Mouse (Mus musculus) kidney, postnatal 4 days (tissue): Measurements from ENCODE around the gene Fezf1.

Experiments used
- DNase-seq, 2 experiments: peaks; one replicate each; pipeline ENCODE4 v3.0.0; 2021; ENCODE audit warnings: mixed read lengths in 2 of 2

Gene Fezf1

DNA sequence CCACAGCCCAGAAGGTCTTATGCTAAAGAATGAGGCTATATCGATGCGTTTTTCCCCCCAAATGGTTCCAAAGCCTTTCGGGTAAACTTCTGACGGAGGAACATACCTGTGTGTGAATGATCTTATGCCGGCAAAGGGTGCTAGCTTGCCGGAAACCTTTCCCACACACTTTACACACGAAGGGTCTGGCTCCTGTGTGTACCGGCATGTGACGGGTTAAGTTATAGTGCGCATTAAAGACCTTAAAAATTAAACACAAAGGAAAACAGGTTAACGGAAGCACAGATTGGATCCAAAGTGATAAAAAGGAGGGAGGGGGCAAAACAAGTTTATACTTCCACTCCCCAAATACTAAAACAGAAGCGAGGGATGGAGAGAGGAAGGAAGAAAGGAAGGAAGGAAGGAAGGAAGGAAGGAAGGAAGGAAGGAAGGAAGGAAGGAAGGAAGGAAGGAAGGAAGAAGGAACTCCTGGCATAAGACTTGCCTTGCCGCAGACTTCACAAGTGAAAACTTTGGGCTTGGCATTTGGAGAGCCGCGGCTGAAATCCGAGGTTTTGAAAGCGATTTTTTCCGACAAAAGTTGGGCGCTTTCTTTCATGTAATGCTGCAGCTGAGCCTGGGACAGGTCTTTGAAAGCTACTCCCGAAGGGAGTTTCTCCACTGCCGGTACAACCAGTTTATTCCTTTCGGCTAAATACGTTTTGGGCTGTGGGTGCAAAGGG, 1.2 kb downstream of the Fezf1 start:
- DNase-seq = no peak

DNA sequence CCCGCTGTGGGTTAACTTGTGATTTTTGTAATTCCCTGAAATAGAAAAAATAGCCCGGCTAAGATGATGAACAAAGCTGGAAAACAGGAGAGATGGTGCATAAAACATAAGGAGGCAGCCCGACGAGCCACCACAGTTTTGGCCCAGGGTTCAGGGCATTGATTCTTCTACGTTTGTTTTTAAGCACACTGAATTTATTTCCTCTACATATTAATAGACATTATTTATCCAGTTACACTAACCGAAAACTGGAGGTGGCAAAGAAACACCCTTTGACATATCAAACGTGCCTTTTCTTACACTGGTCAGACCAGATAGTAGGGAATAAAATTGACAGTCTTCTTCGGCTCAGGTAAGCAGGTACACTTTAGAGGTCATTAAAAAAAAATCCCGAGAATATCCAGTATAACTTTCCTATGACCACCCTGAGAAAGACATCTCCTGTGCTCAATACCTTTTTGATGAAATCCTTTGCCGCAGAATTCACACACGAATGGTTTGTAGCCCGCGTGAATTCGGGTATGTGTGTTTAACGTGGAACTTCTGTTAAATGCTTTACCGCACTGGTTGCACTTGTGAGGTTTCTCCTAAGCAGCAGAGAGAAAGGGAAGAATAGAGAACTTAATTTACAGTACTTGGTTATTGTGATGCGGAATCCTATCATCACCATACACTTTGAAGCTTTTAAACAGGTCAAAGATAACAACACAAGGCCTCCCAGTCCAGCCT, 1.9 kb downstream of the Fezf1 start:
- no peak for DNase-seq

DNA sequence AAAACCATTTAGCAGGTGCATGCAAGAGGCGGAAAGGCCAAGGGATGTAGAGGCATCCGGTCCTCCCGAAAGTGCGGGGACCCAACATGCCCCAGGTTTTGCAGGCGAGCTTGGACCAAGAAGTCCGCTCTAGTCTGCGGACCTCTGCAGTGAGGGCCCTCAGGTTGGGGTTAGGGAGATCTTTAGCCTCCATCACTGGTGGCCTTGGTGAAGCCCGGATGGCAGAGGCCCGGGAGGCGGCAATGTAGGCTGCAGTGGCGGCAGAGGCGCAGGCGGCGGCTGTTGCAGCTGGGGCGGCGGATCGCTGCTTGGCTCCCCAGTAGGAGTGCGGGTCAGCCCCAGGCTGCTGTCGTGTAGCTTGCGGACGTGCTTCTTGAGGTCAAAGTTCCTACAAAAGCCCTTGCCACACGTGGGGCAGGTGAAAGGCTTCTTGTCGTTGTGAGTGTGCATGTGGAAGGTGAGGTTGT, 2.6 kb downstream of the Fezf1 start:
- peak in 1 of 2 experiments; percentile 31 for DNase-seq

DNA sequence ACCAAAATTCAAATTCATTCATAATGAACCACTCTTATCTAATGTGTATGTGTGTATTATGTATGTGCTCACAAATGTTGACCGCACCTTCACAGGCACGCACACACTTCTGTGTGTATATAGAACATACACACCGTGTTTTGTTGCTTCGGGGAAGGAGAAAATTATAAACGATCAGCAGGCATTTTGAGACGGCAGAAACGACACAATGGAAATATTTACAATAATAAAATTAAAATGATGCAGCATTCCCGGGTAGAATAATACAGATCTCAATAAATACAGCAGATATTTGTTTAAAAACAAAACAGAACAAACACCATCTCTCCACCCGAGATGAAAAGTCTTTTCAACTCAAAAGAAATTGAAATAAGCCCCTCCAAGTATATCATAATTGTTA, 3.0 kb downstream of the Fezf1 start:
- DNase-seq = no peak

DNA sequence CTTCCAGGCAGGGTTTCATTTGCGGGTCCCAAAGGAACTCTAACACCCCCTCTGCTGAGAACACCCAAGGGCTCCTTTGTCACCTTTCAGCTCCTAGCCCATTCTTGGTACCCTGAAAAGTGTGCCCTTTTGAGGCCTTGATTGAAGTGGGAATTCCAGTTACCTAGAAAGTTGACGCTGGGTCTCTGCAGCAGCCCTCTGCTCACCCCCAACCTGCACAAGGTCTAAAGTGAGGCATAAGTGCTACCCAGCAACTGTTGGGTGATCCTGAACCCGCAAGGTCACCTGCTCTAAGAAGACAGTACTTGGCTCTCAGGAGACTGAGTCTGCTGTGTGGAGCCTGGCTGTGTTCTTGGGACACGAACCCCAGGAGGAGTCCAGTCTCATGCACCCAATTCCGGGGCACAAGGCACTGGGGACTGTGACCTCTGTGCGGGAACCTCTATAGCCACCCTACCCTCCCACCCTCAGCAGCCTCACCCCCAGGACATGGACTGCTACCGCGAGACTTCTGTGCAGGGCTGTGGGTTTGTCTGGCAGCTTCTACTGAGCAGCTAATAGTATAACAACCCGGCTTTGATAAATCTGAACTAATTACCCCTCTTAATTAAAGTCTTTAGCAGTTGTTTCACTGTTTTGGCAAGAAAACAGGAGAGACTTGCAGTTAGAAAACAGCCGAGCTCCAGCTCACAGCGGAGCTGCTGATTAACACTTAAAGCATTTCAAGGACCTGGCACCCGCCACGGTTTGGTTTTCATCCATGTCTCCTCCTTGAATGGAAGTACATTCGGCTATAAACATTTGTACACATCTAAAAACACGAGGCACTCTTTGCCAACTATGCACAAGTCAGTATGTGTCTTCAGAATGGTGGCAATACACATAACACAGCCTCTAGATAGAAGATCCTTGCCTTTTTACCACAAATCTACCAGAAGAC, 4.1 kb downstream of the Fezf1 start:
- no peak for DNase-seq

DNA sequence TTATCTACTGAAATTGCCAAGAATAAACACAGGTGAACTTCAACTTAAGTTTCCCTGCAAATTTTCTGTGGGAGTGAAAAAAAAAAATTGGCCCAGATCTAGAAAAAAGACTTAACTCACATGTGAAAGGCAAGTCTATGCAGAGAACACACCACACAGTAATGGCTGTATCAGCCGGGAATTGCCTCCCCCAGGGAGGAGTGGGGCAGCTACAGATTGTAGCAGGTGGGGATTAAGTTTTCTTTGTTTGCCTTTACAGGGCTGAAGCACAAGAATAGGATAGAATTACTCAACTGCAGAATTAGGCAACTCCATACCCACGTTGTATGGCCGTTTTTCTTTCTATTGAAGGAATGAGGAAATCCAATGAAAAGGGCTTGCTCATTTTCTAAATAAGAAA, 36.7 kb downstream of the Fezf1 start:
- no peak for DNase-seq

DNA sequence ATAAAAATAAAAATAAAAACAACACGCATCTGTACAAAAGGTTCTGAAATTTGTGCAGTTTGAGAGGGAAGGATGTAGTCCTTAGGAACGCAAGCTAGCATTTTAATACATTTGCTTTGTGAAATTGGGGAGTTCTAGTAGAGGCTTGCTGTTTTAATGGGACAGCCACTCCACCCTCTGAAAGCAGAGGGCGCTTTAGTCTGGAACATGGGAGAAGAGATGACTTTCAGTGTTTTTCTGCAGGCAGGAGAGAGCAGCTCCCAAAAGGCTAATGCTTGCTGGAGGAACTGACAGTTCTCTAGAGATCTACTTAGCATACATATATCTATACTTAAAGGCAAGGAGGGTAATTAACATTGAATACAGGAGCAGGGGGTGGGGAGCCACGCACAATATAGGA, 40.4 kb downstream of the Fezf1 start:
- DNase-seq = no peak

DNA sequence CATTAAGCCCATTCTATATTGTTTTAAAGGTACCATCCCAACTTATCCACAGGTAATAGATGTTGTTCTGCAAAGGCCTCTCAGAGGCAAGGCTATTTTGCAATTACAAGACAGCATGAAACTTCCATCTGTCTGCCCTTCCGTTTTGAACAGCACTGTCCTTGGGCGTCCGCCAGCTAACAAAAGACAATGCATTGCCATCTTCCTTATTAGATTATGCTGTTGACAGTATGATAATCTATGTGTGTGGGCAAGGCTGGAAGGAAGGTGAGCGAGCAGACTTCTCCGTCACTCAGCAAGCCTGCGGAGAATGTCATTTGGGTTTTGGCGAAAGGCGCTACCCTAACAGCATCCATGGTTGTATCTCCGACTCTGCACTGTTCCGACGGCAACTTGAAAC, 45.5 kb downstream of the Fezf1 start:
- no peak for DNase-seq
